Mouse (Mus musculus) ES-CJ7 (cell line): ENCODE results near the gene Prkg1.

ENCODE experiments used
- DNase-seq: peaks from one replicate; pipeline ENCODE4 v3.0.0; 2011; ENCODE audit warnings: low read depth, low spot score

Gene Prkg1

DNA sequence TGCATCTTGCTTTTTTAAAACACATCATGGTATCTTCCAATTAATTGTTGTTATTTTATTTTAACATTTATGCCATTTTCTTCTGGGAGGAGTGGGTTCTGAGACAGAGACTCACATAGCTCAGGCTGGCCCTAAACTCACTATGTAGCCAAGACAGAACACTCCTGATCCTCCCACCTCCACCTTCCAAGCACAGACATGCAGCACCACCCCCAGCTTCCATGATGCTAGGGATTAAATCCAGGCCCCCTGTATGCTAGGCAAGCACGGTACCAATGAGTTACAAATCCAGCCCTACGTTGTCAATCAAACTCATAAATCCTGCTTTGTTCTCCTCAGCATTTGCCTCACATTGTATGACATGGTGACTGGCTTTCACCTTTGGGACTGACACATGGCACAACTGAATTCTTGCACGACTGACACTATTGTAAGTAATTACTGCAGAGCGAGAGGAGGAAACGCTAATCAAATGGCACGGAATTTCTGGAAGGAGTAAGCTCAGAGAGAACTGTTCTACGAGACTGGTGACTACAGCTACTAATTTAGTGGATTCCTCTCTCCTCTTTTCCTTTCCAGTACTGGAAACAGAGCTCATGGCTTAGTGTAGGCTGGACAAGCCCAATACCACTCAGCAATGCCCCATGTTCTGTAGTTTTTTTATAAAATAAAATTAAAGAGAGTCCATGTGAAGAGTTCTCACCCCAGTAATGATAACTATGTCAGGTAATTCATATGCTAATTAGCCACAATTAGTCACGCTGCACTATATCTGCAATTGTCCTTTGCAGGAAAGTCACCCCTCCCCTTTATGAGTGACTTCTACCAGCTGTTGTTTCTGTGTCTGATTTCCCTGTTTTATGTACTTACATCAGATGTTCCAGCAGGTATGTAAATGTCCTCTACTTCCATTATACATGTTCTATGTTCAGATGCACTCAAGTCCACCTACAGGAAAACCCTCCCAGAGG, 133.6 kb downstream of the Prkg1 start:
- no peak for DNase-seq

DNA sequence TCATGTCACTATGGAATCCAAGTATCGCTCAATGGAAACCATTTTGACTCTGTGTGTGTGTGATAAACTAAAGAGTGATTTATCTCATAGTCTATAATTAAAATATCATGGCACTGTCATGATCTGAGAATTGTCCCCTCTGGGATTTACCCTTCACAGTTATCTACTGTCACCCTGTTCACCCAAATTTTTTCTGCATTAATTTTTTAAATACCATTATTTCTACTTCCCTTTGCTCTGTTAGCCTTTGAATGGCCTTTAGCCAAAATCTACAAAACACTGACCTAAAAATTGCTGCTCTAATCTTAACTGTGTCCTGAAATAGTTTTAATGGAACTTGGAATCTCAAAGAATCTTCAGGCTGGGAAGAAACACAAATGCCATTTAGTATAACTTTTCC, 143.1 kb downstream of the Prkg1 start:
- no peak for DNase-seq

GRCm38 (mm10) chr19:31616830-31617229, 148.0 kb downstream of the Prkg1 start:
- DNase-seq, result no peak

- no peak for DNase-seq
Observed at GRCm38 (mm10) chr19:31616159-31616558, 148.7 kb downstream of the Prkg1 start.

GRCm38 (mm10) chr19:31613146-31613545, 151.7 kb downstream of the Prkg1 start:
- DNase-seq, result no peak

DNA sequence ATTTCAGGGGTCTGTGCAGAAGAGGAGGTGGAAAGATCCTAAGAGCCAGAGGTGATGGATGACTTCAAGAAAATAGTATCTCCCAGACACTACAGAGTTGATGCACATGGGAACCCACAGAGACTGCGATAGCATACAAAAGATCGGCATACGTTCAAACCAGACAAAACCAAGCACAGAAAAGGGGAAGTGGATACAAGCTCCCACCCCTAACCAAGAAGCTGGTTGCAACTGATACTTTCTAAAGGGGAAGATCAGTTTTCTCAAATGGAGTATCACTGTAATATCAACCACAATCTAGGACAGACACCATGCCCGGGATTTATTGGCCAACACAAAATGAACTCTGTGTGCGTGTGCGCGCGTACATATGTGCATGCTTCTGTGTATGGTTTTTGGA, 162.3 kb downstream of the Prkg1 start:
- DNase-seq, result no peak

DNA sequence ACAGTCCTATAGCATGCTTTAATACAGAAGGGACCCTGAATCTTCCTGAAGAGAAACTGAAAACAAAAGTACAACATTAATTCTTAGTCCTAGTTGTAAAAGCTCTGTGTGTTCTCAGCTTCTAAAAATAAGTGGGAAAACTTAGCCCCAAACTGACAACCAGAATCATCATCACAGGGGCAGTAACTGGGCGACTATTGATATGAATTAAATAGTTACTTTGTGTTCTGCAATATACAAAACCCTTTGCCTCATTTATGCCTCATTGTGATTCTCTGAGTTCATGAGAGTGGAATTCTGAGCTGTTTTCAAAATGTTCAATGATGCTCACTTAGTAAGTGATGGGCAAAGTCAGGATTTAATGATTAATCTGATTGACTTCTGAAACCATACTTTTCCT, 170.8 kb downstream of the Prkg1 start:
- DNase-seq, result no peak

DNA sequence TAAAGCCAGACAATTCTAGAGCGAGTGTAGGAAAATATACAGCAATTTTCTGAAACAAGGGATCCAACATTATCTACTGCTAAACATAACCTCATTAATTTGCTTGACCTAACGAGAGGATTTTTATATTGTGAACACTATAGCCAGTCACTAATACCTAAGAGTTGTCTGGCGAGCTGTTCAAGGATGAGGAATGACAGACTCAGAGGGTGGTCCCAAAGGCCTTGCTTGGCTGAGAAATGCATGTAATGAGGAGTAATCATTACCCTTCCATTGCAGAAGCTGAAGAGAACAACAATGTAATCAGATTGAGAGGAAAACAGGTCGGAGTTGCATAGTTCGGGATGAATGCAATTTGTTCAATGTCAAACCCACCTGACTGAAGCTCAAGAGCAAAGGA, 174.1 kb downstream of the Prkg1 start:
- DNase-seq, result no peak

DNA sequence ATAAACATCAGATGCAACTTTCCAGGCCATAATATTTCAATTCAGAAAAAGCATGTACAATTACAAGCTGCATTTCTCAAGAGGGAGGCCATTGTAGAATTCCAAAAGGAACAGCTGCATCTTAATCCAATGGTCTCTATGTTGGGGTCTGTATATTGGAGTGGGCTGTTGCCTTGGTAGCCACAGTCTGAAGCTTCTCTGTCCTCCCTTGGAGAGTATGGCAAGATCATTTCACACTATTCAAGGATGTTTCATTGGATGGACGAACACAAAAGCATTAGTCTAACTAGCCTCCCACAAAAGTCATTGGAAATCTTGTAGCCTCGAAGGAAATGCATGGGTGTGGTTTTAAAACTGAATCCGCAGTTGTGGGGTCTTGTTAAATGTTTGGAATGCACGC, 187.7 kb downstream of the Prkg1 start:
- DNase-seq, result no peak

DNA sequence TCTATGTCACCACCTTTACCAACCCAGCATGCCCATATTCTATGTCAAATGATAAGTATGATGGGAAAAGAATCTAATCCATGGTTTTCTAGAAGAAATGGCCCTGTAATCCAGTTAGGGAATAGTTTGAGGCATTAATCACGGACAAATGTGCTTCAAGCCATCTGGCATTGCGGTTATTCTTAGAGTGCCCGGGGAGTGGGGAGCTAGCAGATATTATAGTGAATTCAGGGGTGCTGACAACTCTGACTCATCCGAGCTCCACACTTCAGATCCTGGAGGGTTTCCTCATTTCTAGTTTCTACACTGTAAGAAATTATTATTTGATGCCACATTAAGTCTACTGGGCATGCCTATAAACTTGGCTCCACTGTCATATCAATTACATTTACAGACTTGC, 200.5 kb downstream of the Prkg1 start:
- DNase-seq, result no peak

DNA sequence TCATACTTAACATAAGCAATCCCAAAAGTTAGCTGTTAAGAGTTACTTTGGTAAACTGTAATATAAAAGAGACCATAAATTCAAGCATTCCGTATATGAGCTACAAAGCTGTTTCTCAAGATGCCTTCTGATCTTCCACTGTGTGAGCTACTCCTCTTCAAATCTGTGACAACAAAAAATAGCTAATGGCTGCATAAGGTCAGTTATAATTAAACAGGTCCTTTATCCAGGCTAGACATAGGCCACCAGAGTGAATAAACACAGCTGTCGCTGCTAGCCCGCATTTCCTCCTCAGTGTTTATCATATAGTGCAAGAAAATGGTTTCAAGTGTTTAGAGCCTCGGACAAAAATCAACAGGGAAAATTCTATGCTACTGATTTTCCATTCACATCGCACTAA, 218.8 kb downstream of the Prkg1 start:
- no peak for DNase-seq

- no peak for DNase-seq
Observed at GRCm38 (mm10) chr19:31531249-31531740, 233.5 kb downstream of the Prkg1 start.

- no peak for DNase-seq
Observed at GRCm38 (mm10) chr19:31530616-31531015, 234.2 kb downstream of the Prkg1 start.

DNA sequence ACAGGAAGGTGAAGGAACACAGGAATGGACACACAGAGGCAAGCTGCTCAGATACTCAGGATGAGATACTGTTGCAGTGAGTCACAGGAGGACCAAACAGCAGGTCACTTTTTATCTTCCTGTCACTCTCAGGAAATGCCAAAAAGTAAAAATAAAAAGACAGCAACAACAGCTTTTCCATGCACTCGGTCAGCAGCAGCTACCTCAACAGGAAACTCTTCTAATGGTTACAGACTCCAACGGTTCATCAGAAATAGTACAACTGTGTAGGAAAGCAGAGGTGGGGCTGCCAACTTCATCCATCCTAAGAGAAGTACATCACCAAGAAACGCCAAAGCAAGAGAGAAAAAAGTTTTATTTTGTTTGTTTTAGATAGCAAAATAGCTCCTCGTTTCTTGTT, 234.9 kb downstream of the Prkg1 start:
- no peak for DNase-seq

DNA sequence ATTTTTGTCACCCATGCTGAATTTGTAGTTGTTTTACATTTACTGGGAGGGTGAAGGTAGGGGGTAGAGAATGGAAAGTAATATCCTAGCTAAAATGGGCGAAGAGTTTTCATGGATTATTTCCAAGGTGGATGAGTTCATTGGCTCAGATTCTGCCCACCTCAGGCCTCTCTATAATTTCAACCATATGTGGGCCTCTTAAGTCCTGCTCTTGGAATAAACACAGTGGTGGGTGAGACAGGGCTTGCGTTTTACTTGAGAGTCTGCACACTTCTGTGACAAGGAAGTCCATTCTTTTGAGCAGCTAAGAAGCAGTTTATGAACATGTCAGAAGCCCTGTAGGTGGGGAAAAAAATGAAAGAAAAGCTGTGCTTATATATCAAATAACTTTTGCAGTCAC, 250.3 kb downstream of the Prkg1 start:
- no peak for DNase-seq

DNA sequence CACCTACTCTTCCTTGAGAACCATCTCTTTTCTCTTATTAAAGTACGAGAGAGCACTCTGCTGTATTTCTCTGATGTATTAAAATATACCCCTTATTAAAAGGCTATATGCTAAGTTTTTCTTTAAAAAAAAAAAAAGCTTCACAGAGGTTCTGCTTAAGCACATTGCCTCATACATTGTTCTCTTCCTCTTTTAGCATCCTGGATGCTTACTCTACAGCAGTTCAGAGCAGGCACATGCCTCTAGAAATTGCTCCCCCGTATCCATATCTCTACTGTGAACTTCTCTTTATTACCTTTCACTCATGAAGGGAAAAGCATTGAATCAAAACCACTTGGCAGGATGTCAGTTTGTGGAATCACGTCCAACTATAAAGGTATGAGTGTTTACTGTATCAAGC, 257.0 kb downstream of the Prkg1 start:
- DNase-seq, result no peak

DNA sequence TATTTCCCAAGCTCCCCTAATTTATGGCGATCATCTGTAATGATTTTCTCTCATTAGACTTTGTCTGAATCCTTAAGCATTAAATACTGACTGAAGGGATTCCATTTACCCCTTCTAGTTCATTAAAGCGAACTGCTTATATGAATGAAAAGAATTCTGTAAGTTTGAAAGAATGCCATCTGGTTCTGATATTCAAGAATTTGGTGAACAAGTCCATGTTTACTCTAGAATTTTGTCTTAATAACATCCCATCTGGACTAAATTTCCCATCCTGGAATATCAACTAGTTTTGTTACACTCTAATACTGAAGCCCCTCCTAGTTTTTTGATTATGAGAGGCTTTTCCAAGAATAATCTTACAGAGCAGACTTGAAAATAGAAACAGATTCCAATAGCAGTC, 258.5 kb downstream of the Prkg1 start:
- DNase-seq, result no peak

GRCm38 (mm10) chr19:31505041-31505440, 259.8 kb downstream of the Prkg1 start:
- no peak for DNase-seq

- DNase-seq, result no peak
Observed at GRCm38 (mm10) chr19:31497386-31497785, 267.4 kb downstream of the Prkg1 start.

GRCm38 (mm10) chr19:31489606-31490005, 275.2 kb downstream of the Prkg1 start:
- no peak for DNase-seq

DNA sequence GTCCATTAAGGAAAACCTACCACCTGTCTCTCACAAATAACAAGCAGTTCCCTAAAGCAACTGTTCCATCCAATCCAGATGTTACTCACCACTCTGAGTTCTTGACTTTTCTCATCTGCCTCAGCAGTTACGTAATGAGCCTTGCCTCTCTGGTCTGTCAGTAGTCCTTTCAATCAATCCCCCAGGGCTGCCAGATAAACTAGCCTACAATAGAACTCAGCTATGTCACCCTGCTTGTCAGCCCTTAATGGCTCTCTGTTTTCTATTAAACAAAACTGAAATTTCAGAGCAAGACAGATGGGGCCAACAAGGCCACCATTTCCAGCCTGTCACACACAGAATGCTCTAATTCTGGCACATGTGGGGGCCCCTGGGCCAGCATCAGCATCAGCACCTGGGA, 293.1 kb downstream of the Prkg1 start:
- DNase-seq, result no peak

DNA sequence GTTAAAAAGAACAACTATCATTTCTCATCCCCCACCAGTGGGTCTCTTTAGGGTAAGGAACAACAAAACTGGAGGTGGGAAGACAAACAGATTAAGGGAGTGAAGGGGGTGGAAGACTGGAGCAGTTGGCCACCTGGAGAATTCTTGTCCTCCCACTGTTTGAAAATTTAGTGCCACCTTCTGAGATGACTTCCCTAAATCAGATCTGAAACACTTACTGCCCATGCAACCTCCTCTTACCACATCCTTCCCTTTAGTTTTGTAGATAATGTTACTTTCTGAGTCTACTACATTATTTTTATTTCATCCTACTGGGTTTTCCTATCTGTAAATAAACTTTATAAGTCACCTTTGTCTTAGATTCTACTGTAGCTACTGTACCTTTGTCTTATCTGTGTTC, 304.6 kb downstream of the Prkg1 start:
- DNase-seq, result no peak

- DNase-seq, result no peak
Observed at GRCm38 (mm10) chr19:31444101-31444500, 320.7 kb downstream of the Prkg1 start.
